Mouse (Mus musculus): ENCODE measurements around the gene Sec14l3.
A peak's percentile ranks its signal among the peaks of the same experiment; 100 is the strongest.
"Not testable (repeated sequence)": the region's sequence is repeated elsewhere in the genome, so short reads cannot be mapped to it uniquely, and the experiment has no call there.

Sec14l3 gene

GRCm38 (mm10) chr11:4064627-4065122 lies at the start of gene Sec14l3:
Gene Sec14l3, plus strand, starts transcription at chr11:4064841.
- no peak for DNase-seq (ENCODE audit: low spot score)

GRCm38 (mm10) chr11:4015796-4016195 lies 48.8 kb upstream of the Sec14l3 start:
- not testable (repeated sequence) for DNase-seq (ENCODE audit: low spot score)

GRCm38 (mm10) chr11:4022111-4022510 lies 42.5 kb upstream of the Sec14l3 start:
- not testable (repeated sequence) for DNase-seq (ENCODE audit: low spot score)

GRCm38 (mm10) chr11:4023321-4023720 lies 41.3 kb upstream of the Sec14l3 start:
- DNase-seq (ENCODE audit: low spot score), result no peak

GRCm38 (mm10) chr11:4027066-4027465 lies 37.6 kb upstream of the Sec14l3 start:
- no peak for DNase-seq (ENCODE audit: low spot score)

- DNase-seq (ENCODE audit: low spot score), result no peak
Observed at GRCm38 (mm10) chr11:4027561-4028334, 36.9 kb upstream of the Sec14l3 start.

GRCm38 (mm10) chr11:4029343-4029742 lies 35.3 kb upstream of the Sec14l3 start:
- DNase-seq (ENCODE audit: low spot score), result no peak

GRCm38 (mm10) chr11:4031126-4031941 lies 33.3 kb upstream of the Sec14l3 start, which contains the start of gene Sec14l4:
Gene Sec14l4, plus strand, starts transcription at chr11:4031462.
- DNase-seq (ENCODE audit: low spot score), result no peak

GRCm38 (mm10) chr11:4031961-4032360 lies 32.7 kb upstream of the Sec14l3 start:
- no peak for DNase-seq (ENCODE audit: low spot score)

GRCm38 (mm10) chr11:4033471-4033870 lies 31.2 kb upstream of the Sec14l3 start:
- DNase-seq (ENCODE audit: low spot score), result no peak

- DNase-seq (ENCODE audit: low spot score), result no peak
Observed at GRCm38 (mm10) chr11:4034169-4034568, 30.5 kb upstream of the Sec14l3 start.

- no peak for DNase-seq (ENCODE audit: low spot score)
Observed at GRCm38 (mm10) chr11:4035116-4035892, 29.3 kb upstream of the Sec14l3 start.

GRCm38 (mm10) chr11:4035916-4036315 lies 28.7 kb upstream of the Sec14l3 start:
- DNase-seq (ENCODE audit: low spot score), result no peak

GRCm38 (mm10) chr11:4036365-4037084 lies 28.1 kb upstream of the Sec14l3 start:
- no peak for DNase-seq (ENCODE audit: low spot score)

- DNase-seq (ENCODE audit: low spot score), result no peak
Observed at GRCm38 (mm10) chr11:4039951-4040350, 24.7 kb upstream of the Sec14l3 start.

- DNase-seq (ENCODE audit: low spot score), result no peak
Observed at GRCm38 (mm10) chr11:4041123-4041625, 23.5 kb upstream of the Sec14l3 start.

- DNase-seq (ENCODE audit: low spot score), result no peak
Observed at GRCm38 (mm10) chr11:4043081-4043480, 21.6 kb upstream of the Sec14l3 start.

GRCm38 (mm10) chr11:4046526-4046925 lies 18.1 kb upstream of the Sec14l3 start:
- no peak for DNase-seq (ENCODE audit: low spot score)

GRCm38 (mm10) chr11:4047766-4048165 lies 16.9 kb upstream of the Sec14l3 start:
- DNase-seq (ENCODE audit: low spot score), result no peak

- no peak for DNase-seq (ENCODE audit: low spot score)
Observed at GRCm38 (mm10) chr11:4048438-4048837, 16.2 kb upstream of the Sec14l3 start.

- DNase-seq (ENCODE audit: low spot score), result peak; percentile 44
Observed at GRCm38 (mm10) chr11:4053586-4053985, 11.1 kb upstream of the Sec14l3 start.
